Mouse (Mus musculus): ENCODE data around the gene Pfkfb2.
A peak's percentile ranks its signal among the peaks of the same experiment; 100 is the strongest.

Pfkfb2 gene

DNA sequence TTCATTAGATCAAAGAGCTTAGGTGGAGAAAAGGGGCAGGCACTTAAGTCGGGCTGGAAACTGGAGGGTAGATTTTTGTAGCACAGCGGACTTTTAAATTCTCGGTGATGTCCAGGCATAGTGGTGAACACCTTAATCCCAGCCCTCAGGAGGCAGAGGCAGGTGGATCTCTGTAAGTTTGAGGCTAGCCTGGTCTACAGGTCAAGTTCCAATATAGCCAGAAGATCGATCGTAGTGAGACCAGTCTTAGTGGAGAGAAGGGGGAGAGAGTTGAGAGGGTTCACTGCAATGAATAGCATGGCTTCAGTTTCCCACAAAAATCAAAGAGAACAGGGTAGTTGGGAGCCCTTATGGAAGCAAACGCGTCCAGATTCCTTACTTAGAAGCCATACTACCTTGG is 8.9 kb upstream of the Pfkfb2 start:
- DNase-seq (ENCODE audit: low spot score): no peak

- no peak for DNase-seq (ENCODE audit: low spot score)
Measured at GRCm38 (mm10) chr1:130737411-130737881, 8.4 kb upstream of the Pfkfb2 start.

DNA sequence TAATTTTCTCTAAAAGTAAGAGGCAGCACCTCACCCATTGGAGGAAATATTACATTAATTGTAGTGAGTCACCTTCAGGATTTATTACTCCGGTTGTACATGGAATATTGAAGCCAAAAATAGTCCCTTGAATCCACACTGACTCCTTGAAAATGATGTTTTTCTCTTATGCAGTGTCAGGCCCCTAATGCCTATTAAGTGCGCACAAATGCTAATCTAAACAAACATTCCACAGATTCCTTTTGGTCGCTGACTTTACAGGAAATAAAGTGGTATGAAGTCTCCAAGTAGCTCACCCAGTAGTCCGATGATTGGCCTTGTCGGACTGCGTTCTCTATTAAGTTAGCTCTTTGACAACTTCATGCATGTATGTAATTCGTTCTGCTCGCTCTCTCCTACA is 5.8 kb upstream of the Pfkfb2 start:
- no peak for DNase-seq (ENCODE audit: low spot score)

DNA sequence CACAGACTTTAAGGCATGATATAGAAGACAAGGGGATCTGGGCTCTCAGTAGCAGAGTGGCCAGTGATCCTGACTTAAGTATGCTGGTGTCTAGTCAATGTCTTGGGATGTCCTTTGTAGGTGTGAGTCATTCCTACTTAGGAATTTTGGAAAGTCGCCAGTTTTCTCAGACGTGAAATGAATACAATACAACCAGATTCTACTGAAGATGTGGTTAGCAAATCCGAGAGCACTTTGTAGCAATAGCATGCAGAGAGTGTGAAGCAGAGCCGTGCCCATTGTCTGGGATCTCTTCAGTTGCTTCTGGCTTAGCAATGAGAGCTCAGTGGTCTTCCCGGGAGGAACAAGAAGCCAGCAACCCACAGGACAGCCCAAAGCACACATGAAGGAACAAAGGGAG is 5.4 kb upstream of the Pfkfb2 start:
- no peak for DNase-seq (ENCODE audit: low spot score)

GRCm38 (mm10) chr1:130733671-130734070 is 4.6 kb upstream of the Pfkfb2 start:
- no peak for DNase-seq (ENCODE audit: low spot score)

DNA sequence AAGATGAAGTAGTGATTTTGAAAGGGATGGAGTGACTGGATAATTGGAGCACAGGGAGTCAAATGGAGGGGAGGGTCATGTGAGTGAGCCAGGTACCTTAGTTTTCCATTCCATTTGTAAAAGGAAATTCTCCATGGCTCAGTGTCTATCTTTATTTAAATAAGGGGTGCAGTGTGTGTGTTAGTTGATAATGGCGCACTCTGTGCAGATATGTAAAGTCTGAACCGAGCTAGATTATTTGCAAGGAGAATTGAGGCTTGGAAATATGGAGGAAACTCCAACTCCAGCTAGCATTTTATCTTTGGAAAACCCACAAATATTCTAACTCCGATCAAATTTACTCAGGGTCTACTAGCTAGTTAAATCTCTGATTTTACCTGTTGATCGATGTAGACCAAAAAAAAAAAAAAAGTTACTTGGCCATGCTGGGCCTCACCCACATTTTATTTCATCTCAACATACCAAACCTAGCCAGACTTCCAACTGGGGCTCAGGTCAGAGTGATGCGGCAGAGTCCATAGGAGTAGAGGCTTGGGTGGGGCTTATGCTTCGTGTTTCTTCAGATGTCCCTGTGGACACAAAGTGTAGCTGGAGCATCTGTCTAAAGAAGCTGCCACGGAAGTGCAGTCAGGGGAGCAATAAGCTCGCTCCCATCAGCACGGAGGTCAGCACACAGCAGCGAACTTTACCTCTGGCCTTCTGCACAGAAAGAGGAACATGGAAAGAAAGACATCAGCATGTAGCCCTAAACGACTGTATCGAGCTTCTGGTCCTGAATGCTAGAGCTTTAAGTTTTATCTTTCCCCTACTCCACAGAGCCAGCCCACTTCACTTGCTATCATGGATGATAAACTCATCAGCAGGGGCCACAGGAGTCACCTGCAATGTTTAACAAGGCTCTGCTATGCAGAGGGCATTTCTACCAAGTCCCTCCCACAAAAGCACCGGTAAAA is 3.9 kb upstream of the Pfkfb2 start:
- DNase-seq (ENCODE audit: low spot score): no peak

DNA sequence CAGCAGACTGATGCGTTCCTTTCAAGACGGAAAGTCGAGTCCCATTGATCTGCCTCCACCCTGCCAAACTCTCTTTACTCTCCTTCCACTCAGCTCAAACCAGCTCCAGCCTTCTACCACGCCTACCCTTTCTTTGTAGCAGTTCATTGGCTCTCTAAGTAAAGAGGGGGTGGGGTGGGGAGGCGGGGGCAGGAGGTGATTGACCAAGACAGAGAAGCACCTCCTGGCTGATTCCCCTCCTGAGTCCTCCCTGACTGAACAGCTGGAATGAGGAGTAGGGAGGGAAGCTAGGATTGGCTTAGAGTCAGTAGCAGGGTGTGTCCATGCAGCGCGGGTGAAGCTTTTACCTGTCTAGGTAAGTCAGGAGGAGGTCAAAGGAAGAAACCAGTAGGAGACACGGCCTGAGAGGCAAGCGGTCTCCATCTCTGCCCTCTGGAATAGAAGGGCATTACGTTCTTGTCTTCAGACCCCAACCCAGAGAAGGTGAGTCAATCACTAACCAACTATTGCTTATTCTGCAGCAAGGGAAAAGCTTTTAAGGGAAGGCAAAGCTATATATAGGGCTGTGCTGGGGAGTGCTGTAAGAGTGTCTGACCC is 2.8 kb upstream of the Pfkfb2 start, which contains the start of gene AA986860:
AA986860 (plus strand) TSS at position 236 of the 597 bp plus-strand sequence.
- peak; percentile 37 for DNase-seq (ENCODE audit: low spot score)

- DNase-seq (ENCODE audit: low spot score): no peak
Measured at GRCm38 (mm10) chr1:130728708-130729107, 345 bp downstream of the Pfkfb2 start.

GRCm38 (mm10) chr1:130728070-130728469 is 983 bp downstream of the Pfkfb2 start:
- no peak for DNase-seq (ENCODE audit: low spot score)

DNA sequence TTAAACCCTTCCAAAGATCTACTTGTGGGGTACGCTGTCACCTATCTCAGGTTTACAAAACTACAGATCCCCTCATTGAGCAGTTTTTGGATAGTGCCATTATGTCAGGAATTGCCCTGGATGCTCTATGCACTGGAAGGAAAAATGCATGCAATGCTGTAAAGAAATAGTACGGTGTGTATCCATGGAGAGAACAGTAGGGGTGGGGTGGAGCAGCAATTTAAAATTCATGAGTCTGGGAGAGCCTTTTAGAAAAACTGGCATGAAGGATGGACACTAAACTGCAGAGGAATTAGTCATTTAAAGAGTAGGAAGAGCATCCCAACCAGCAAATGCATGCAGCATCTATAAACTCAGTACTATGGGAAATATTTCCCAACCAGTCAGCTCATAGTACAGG is 2.7 kb downstream of the Pfkfb2 start:
- DNase-seq (ENCODE audit: low spot score): no peak

DNA sequence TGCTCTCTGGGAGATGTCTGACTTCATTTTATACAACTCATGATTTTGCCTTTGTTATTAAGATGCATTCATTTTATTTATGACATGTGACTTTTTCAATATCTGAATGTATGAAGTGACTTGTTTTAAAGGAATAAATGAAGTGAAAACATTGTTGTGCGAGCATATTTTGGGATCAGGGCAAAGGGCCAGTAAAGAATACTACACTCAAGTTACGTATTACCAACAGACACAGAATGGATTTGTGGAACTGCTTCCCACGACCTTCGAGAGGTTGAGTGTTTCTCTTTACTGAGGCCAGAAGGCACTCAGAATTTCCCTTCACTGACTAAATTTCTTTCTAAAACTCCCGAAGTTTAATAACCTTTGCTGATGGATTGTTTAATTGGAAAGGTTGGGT is 4.8 kb downstream of the Pfkfb2 start:
- DNase-seq (ENCODE audit: low spot score): no peak

DNA sequence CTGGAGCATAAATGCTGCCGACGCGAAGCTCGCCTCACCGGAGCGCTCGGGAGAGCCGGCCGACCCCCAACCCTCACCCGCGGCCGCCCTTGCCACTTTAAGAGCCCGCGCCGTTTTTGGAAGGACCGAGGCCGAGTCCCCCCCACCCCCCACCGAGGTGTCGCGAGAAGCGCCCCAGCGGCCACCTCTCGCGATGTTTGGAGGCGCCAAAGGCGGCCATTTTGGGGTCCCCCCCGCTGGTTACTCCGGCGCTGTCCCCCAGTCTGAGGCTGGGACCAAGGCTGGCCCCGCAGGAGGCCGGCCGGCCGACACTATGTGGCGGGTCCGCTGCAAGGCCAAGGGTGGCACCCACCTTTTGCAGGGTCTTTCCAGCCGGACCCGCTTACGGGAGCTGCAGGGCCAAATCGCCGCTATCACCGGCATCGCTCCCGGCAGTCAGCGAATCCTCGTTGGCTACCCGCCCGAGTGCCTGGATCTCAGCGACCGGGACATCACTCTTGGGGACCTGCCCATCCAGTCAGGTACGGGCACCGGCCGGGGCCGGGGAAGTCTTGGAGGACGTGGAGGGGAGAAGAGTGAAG is 11.7 kb downstream of the Pfkfb2 start, which contains the start of gene Yod1:
Yod1 (plus strand) TSS at position 37 of the 581 bp plus-strand sequence.
- DNase-seq (ENCODE audit: low spot score): peak; percentile 93

DNA sequence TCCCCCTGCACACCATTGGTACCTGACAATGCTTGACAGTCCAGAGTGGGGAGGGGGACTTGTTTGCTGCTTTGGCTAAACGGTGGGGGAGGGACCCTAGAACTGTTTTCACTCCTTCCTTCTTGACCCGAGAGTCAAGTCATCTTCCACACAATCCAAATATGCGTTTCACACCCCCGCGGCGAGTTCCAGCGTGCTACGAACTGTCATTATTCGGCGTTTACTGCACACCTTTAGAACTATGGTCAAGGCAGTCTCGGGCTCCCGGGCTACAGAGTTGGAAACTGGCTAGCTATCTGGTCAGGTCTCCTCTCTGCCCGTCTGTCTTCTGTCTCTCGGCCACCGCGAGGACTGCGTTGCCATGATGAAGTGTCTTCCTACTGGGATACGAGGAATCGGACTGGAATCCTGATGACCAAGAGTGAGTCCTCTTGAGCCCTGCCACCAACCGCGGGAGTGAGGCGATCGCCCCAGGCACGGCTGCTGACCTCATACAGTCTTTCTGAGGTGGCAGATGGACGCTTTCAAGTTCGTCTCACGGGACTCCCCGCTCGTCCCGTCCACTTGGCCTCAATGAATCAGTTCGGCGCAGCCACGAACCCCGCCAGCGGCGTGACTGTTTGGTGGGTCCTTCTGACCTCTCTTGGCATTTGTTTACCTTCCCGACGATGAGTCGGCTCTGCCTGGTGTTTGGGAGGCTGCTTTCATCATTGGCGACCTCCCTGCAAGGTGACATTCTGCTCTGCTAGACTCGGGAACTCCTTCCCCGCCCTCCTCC is 12.4 kb downstream of the Pfkfb2 start:
- DNase-seq (ENCODE audit: low spot score): peak; percentile 63

DNA sequence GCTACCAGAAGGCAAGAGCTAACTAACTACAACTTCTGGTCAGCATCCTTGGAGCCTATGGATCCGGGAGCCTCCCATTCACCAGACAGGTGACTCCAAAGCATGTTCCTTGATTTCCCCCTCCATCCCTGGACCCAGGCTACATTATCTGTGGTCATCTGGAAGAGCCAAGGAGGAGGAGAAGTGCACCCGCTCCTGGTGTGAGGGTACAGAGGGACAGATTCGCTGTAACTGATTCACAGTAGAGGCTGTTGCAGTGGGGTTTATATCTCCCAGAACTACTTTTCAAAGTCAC is 12.9 kb downstream of the Pfkfb2 start:
- DNase-seq (ENCODE audit: low spot score): no peak

GRCm38 (mm10) chr1:130715561-130716217 is 13.4 kb downstream of the Pfkfb2 start, which contains the start of gene Gm29427:
TSS of gene Gm29427 (minus strand) at chr1:130715799.
- peak; percentile 86 for DNase-seq (ENCODE audit: low spot score)

- DNase-seq (ENCODE audit: low spot score): no peak
Measured at GRCm38 (mm10) chr1:130714046-130714445, 15.0 kb downstream of the Pfkfb2 start.

DNA sequence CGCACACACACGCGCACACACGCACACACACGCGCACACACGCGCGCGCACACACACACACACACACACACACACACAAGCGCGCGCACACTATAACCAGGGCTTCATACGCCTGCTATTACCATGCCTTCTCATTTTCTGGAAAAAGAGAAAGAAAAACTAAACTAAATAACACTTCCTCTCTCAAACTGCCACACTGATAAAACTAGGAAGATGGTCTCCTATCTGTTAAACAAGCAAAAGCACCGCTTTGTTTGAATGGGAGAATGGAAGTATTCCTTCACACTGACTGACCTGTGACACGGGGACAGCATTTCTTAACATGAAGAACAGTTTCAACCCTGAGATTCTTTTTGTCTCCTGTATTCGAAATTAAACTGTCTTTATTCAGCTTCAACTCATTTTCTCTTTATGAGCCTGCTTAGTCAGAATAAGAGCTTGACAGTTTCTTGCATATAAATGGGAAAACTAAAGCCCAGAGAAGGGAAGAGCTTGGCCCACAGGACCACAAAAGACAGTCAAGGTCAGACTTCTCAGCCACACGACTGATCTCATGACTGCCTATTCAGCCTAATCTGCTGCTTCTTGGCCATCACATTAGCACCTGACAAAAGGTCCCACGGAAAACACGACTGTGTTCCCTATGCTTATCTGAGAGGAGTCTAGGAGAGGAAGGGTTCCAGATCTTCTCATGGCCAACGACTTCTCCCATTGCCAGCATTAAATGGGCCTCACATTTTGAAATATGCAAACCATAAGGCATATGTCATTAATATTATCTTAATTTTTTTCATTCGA is 18.6 kb downstream of the Pfkfb2 start:
- no peak for DNase-seq (ENCODE audit: low spot score)

GRCm38 (mm10) chr1:130703613-130704012 is 25.4 kb downstream of the Pfkfb2 start:
- DNase-seq (ENCODE audit: low spot score): no peak

DNA sequence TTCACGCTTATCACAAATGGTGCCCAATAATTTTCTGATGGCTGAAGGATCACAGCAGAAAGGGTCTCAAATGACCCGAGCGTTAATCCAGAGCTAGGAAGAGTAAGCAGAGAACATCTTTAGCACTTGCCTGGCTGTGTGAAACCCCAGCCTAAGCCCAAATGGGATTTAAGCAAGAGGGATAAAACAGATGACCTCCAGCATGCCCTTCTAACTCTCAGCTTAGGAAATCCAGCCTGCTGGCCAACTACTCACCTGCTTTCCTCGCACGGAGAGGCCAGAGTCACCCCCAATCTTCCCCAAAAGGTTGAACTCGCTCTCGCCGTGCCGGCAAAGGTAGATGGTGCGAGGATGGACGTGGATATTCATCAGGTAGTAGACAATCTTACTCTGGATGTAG is 27.1 kb downstream of the Pfkfb2 start:
- DNase-seq (ENCODE audit: low spot score): no peak

DNA sequence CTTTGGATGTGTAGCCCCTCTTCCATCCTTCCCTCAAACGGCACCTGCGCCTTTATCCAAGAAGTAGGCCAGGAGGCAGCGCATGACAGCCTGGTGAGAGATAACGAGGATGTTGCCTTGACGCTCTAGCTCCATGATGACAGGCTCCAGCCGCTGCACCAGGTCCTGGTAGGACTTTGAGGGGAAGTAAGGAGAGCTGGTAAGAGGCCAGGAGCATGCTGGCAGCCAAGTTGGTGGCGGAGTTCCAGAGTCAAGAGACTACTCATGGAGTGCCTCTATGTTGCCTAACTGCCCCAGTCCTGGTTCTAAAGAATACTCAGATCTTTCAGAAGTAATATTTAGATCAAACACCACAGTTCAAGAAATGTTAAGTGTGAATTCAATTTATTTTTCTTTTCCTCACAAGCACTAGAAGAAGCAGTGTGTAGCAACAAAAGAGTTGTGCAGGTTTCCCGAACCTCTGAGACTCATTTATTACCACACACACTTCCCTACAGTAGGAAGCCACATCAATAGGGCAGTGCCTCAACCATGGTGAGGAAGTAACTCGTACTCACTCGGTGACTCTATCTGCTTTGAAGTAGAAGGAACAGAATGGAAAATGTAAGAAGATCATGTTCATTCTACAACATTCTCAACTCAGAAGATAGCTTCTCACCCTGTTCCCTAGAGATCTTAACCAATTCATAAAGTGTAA is 29.0 kb downstream of the Pfkfb2 start:
- no peak for DNase-seq (ENCODE audit: low spot score)
